Mouse (Mus musculus) thymus, adult 2 months (tissue): ENCODE measurements around the gene Ntn1.

Experiments used
- CTCF ChIP-seq: fragments of 200-500 bp; IDR thresholded peaks from 2 replicates; pipeline ENCODE4 v1.5.1; 2012; ENCODE audit warnings: mild to moderate bottlenecking, control low read depth, low read length, moderate library complexity, borderline replicate concordance; ENCODE audit not compliant: control insufficient read depth, poor library complexity, insufficient read depth; ENCODE audit errors: extremely low read depth
- POLR2A ChIP-seq: fragments of 200-500 bp; IDR thresholded peaks from 2 replicates; pipeline ENCODE4 v1.6.1; 2012; ENCODE audit warnings: mild to moderate bottlenecking, low read length, control low read depth, moderate library complexity; ENCODE audit not compliant: control insufficient read depth, poor library complexity, insufficient read depth; ENCODE audit errors: extremely low read depth

DNA sequence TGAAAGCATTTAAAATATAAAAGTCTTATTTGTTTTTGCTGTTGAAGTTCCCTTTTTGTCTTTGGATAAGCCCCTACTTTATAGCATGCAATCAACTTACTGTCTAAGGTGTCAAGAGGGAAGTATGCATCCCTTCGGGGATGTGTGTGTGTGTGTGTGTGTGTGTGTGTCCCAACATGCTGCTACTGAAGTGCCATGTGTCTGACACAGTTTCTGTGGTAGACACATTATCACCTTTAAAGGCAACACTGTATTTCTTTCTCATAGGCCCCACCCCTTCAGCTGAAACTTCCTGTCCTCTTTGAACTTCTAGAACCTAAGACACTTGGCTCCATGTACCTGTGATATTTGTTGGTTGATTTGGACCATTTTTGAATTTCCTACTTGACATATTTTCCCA is 199.6 kb downstream of the Ntn1 start:
- no peak for TF ChIP-seq CTCF
- TF ChIP-seq POLR2A: no peak
